9 mouse cellular contexts compared by ENCODE assay signal in the genomic region with DNA sequence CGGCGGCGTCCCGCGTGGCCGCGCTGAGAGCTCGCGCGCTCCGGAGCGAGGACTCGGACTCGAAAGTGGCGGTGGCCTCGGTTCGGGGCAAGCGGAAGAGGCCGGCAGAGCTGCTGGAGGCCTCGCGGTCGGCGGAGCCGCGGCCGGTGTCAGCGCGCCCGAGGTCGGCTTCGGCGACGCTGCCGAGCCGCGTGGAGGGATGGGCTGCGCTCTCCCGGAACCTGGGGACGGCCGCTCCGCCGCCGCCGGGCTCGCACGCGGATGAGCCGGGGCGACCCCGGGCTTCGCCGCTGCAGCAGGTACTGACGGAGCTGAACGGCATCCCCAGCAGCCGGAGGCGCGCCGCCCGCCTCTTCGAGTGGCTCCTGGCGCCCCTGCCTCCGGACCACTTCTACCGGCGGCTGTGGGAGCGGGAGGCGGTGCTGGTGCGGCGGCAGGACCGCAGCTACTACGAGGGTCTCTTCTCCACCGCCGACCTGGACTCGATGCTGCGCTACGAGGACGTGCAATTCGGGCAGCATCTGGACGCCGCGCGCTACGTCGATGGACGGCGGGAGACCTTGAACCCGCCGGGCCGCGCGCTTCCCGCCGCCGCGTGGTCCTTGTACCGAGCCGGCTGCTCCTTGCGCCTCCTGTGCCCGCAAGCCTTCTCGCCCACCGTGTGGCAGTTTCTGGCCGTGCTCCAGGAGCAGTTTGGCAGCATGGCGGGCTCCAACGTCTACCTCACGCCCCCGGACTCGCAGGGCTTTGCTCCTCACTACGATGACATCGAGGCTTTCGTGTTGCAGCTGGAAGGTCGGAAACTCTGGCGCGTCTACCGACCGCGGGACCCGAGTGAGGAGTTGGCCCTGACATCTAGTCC. TPM values are rescaled to one million over a fixed set of nuclear protein-coding genes. Genes with fewer than 3 reads are reported as not detected.
A peak's percentile ranks its signal among the peaks of the same experiment; 100 is the strongest.
DNase-seq lines count a peak whose midpoint lies in the region; ATAC-seq and TF ChIP-seq lines count a peak whose summit lies in the region.
"Had no signal": no experiment of that assay in that cellular context is flagged by ENCODE, and none has a peak within 500 bp of the region (broad histone marks: within the 10 kb centered on the region; RNA-seq: fewer than 3 reads in every experiment).

No protein-coding gene starts in this region.

- peak overlapping the region; percentile 93 for H3K27ac ChIP-seq in gastrocnemius, adult 2 months
- H3K27ac ChIP-seq in liver, adult 2 months (replicated peaks; ENCODE audit: insufficient read depth, low read depth, low read length): peak overlapping the region; percentile 63
- peak overlapping the region; percentile 75 for H3K27ac ChIP-seq in neural tube, embryonic 11.5 days (ENCODE audit: low read depth, low read length)

- H3K4me3 ChIP-seq in gastrocnemius, adult 2 months: peak overlapping the region; percentile 97
- peak overlapping the region; percentile 77 for H3K4me3 ChIP-seq in liver, adult 2 months (ENCODE audit: insufficient read depth, low read depth, low read length)
- peak overlapping the region; percentile 88 for H3K4me3 ChIP-seq in neural tube, embryonic 11.5 days (ENCODE audit: low read depth, low read length)

- TF ChIP-seq CTCF in gastrocnemius, adult 2 months (IDR thresholded peaks at IDR 0.05): no peak
- no peak for TF ChIP-seq CTCF in liver, adult 2 months (IDR thresholded peaks at IDR 0.05; ENCODE audit: low read depth, low read length)

- peaks cover 14% of the 10 kb centered on the region for H3K4me1 ChIP-seq in liver, adult 2 months (ENCODE audit: control insufficient read depth, insufficient read depth, low read length)
- H3K4me1 ChIP-seq in neural tube, embryonic 11.5 days (ENCODE audit: control insufficient read depth, insufficient read depth, low read length): peaks cover 10% of the 10 kb centered on the region

- peak overlapping the region; percentile 90 for H3K9ac ChIP-seq in liver, adult 2 months (ENCODE audit: low read depth, low read length)
- H3K9ac ChIP-seq in neural tube, embryonic 11.5 days (ENCODE audit: low read length): peak overlapping the region; percentile 80

- no peak for TF ChIP-seq POLR2A in liver, adult 2 months (IDR thresholded peaks at IDR 0.05; ENCODE audit: extremely low read depth, insufficient read depth, low read length)

- WGBS in liver, adult 2 months: under 1% methylated on average over 116 of the region's 116 CpGs
- WGBS in neural tube, embryonic 11.5 days: under 1% methylated on average over 114 of the region's 116 CpGs

- intact Hi-C loops in gastrocnemius, adult 2 months (cut with DNase I): loop anchor here (2.0 kb wide), 1 partner anchor 28 kb away; no protein-coding TSS in a partner anchor

- peak; percentile 52 for DNase-seq in 416B (ENCODE audit: low read depth)
- DNase-seq in Muller cell, postnatal 12 days (ENCODE audit: inconsistent ontology term): peak; percentile 42
- peak; percentile 39 to 72 for DNase-seq in cerebellum, postnatal 4 days (ENCODE audit: low spot score in 2 of 2)
- peak; percentile 46 for DNase-seq in gastrocnemius, adult 2 months
- peak; percentile 54 for DNase-seq in kidney, adult 18-20 months
- peak; percentile 26 for DNase-seq in liver, adult 2 months (ENCODE audit: extremely low read depth, low read depth, low spot score)
- peak; percentile 64 for DNase-seq in neural tube, embryonic 11.5 days (ENCODE audit: low spot score)
- DNase-seq in testis, postnatal 14 days (ENCODE audit: low spot score): peak; percentile 60

- peaks cover 5% of the 10 kb centered on the region; the same call in 1 of the 2 replicates for H3K79me2 ChIP-seq in liver, adult 2 months (ENCODE audit: control insufficient read depth, insufficient read depth, low read length)

- no peaks in the 10 kb centered on the region for H3K9me3 ChIP-seq in neural tube, embryonic 11.5 days (ENCODE audit: control insufficient read depth, low read length)

- H3K4me2 ChIP-seq in neural tube, embryonic 11.5 days (ENCODE audit: low read depth): peak overlapping the region; percentile 96

- H3K36me3 ChIP-seq in liver, adult 2 months (ENCODE audit: control insufficient read depth, insufficient read depth, low read length): no peaks in the 10 kb centered on the region
- no peaks in the 10 kb centered on the region for H3K36me3 ChIP-seq in neural tube, embryonic 11.5 days (ENCODE audit: control insufficient read depth, insufficient read depth, low read length)

- no peaks in the 10 kb centered on the region for H3K27me3 ChIP-seq in liver, adult 2 months (ENCODE audit: control insufficient read depth, insufficient read depth, low read length)
- H3K27me3 ChIP-seq in neural tube, embryonic 11.5 days (ENCODE audit: control insufficient read depth, insufficient read depth, low read length): no peaks in the 10 kb centered on the region

- ATAC-seq in neural tube, embryonic 11.5 days (ENCODE audit: insufficient read depth, low FRiP score, low TSS enrichment): peak; percentile 62

RNA-seq across cellular contexts. Expression of a gene that starts 0.7 kb away (rescaled TPM):
- 1 to 10 TPM; 3.3 to 4.2 TPM for total RNA-seq in gastrocnemius, adult 2 months (2021)
- total RNA-seq in liver, adult 2 months (2014; rRNA removed): 3.7 and 4.0 TPM in 2 replicates
- polyA plus RNA-seq in liver, adult 2 months (2012; rRNA removed): 5.5 and 7.7 TPM in 2 replicates
- polyA plus RNA-seq in neural tube, embryonic 11.5 days (2014; fragmentation: Nextera tagmentation; extraction: Ambion mirVana): 17.8 and 18.9 TPM in 2 replicates

RNA-seq across cellular contexts. Expression of a gene that starts 29.3 kb away (rescaled TPM):
- 10 to 100 TPM; 16.8 to 21.3 TPM for total RNA-seq in gastrocnemius, adult 2 months (2021)
- total RNA-seq in liver, adult 2 months (2014; rRNA removed): 20.2 and 21.3 TPM in 2 replicates
- 38.5 and 46.7 TPM in 2 replicates for polyA plus RNA-seq in liver, adult 2 months (2012; rRNA removed)
- polyA plus RNA-seq in neural tube, embryonic 11.5 days (2014; fragmentation: Nextera tagmentation; extraction: Ambion mirVana): 27.1 and 30.8 TPM in 2 replicates

RNA-seq across cellular contexts. Expression of a gene that starts 33.6 kb away (rescaled TPM):
- not detected for total RNA-seq in gastrocnemius, adult 2 months (2021)
- not detected in 2 replicates for total RNA-seq in liver, adult 2 months (2014; rRNA removed)
- polyA plus RNA-seq in liver, adult 2 months (2012; rRNA removed): not detected in 2 replicates
- not detected in 2 replicates for polyA plus RNA-seq in neural tube, embryonic 11.5 days (2014; fragmentation: Nextera tagmentation; extraction: Ambion mirVana)
- total RNA-seq: gastrocnemius, postnatal 36 days had no signal

RNA-seq across cellular contexts. Expression of a gene that starts 36.6 kb away (rescaled TPM):
- 10 to 100 TPM; 11.7 to 22.1 TPM for total RNA-seq in gastrocnemius, adult 2 months (2021)
- 10.1 and 11.2 TPM in 2 replicates for total RNA-seq in liver, adult 2 months (2014; rRNA removed)
- polyA plus RNA-seq in liver, adult 2 months (2012; rRNA removed): 7.9 and 8.6 TPM in 2 replicates
- polyA plus RNA-seq in neural tube, embryonic 11.5 days (2014; fragmentation: Nextera tagmentation; extraction: Ambion mirVana): 12.6 and 14.9 TPM in 2 replicates

RNA-seq across cellular contexts. Expression of a gene that starts 58.2 kb away (rescaled TPM):
- total RNA-seq in gastrocnemius, adult 2 months (2021): 1 to 10 TPM; 2.2 to 3.9 TPM
- 26.1 and 30.8 TPM in 2 replicates for total RNA-seq in liver, adult 2 months (2014; rRNA removed)
- polyA plus RNA-seq in liver, adult 2 months (2012; rRNA removed): 24.5 and 40.9 TPM in 2 replicates
- 62.4 and 74.8 TPM in 2 replicates for polyA plus RNA-seq in neural tube, embryonic 11.5 days (2014; fragmentation: Nextera tagmentation; extraction: Ambion mirVana)

Comparison
In these comparisons a context has a peak if more than half of its experiments do, and no peak if none do; other contexts are left out.
1. Peak in every context shown above with its lines: DNase-seq, ATAC-seq, H3K4me3 ChIP-seq and H3K27ac ChIP-seq.